Mouse (Mus musculus) bone marrow, adult 2 months (tissue): ENCODE results near the gene Gpc4.

Experiments used
- CTCF ChIP-seq: fragments of 200-500 bp; IDR thresholded peaks from 2 replicates; pipeline ENCODE4 v1.5.1; 2011; ENCODE audit warnings: low read length, control low read depth; ENCODE audit not compliant: control insufficient read depth, insufficient read depth
- POLR2A ChIP-seq: fragments of 200-500 bp; IDR thresholded peaks from 2 replicates; pipeline ENCODE4 v1.6.1; 2011; ENCODE audit warnings: low read depth, mild to moderate bottlenecking, control low read depth, low read length, borderline replicate concordance; ENCODE audit not compliant: control insufficient read depth

DNA sequence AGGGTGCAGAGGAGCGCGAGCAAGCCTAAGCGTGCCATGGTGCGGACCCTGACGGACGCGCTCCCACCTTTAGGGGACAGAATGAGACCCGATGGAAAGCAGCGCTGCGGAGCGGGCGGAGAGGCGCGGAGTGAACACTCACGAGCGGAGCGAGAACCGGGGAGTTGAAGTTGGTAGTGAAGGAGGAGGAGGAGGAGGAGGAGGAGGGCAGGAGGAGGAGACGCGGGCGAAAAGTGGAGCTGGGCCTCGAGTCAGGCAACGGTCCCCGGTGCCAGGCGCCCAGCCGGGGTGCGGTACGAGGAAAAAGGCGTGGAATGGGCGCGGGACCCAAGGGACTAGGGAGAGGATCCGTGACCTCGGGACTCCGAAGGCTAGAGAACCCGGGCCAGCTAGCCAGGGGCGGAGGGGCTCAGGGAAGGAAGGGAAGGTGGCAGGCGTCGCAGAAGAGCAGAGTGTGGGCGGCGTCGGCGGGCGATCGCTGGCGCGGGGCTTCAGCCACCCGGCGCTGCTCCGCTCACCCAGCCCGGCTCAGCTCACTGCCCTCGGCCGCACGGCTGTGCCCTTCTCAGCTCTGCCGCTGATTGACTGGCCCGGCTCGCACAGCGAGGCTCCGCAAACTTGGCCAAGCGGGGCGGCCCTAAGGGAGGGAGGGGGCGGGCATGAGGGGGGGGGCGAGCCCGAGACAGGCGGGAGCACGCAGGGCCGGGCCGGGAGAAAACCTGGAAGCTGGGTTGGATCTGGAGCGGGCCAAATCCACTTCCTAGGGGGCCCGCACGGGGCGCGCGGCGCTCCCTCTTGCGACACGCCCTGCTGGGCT is at the start of gene Gpc4:
- TF ChIP-seq POLR2A, result no peak
- TF ChIP-seq CTCF, result no peak
